11 mouse cellular contexts compared by ENCODE assay signal in the genomic region with DNA sequence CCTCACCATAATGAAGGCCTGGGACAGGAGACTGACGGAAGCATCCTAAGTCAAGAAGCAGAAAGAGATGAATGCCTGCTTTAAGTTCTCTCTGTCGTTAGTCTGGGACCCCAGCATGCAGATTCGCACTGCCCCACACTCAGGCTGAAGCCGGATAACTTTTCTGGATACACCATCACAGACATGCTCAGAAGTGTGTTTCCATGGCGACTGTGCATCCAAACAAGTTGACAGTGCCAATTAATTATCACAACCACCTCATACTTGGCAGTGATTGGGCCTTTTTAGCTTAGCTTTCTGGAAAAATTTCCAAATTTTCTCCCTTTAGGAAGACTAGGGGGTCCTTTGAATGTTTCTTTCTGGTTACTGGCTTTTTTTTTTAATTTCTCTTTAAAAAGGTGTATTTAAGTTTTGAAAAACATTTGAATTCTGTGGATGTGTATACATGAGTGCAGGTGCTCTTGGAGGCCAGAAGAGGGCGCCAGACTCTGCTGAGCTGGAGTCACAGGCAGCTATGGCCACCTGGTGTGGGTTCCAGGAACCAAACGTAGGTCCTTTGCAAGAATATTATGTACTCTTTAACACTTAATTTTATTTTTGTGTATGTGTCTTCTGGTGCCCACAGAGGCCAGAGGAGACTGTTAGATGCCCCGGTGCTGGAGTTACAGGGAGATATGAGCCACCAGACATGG. TPM values are rescaled to one million over a fixed set of nuclear protein-coding genes. Genes with fewer than 3 reads are reported as not detected.
A peak's percentile ranks its signal among the peaks of the same experiment; 100 is the strongest.
DNase-seq lines count a peak whose midpoint lies in the region; ATAC-seq and TF ChIP-seq lines count a peak whose summit lies in the region.
"Had no signal": no experiment of that assay in that cellular context is flagged by ENCODE, and none has a peak within 500 bp of the region (broad histone marks: within the 10 kb centered on the region; RNA-seq: fewer than 3 reads in every experiment).

No protein-coding gene starts in this region.

- H3K4me2 ChIP-seq in hindbrain, embryonic 14.5 days (replicated peaks) = no peak overlapping the region
- H3K4me2 ChIP-seq: kidney, embryonic 15.5 days had no signal

- no peak for TF ChIP-seq EP300 in ES-Bruce4 (IDR thresholded peaks at IDR 0.05; ENCODE audit: insufficient read depth, low read depth, low read length)

- 45% methylated on average over 8 of the region's 8 CpGs for WGBS in hindbrain, embryonic 14.5 days

- no peak overlapping the region for H3K27ac ChIP-seq in layer of hippocampus, adult 2 months
- H3K27ac ChIP-seq in ES-Bruce4 (ENCODE audit: insufficient read depth, low read length) = no peak overlapping the region
- H3K27ac ChIP-seq in hindbrain, embryonic 14.5 days = peak overlapping the region; percentile 72
- H3K27ac ChIP-seq: kidney, embryonic 15.5 days had no signal

- no peak overlapping the region for H3K9ac ChIP-seq in ES-Bruce4 (ENCODE audit: low read depth, poor library complexity, severe bottlenecking)
- H3K9ac ChIP-seq in hindbrain, embryonic 14.5 days = no peak overlapping the region
- H3K9ac ChIP-seq: kidney, embryonic 15.5 days had no signal

- no peaks in the 10 kb centered on the region for H3K4me1 ChIP-seq in ES-Bruce4 (ENCODE audit: control insufficient read depth, insufficient read depth, low read length)
- peaks cover 16% of the 10 kb centered on the region; the same call in 1 of the 2 replicates for H3K4me1 ChIP-seq in hindbrain, embryonic 14.5 days (replicated peaks; ENCODE audit: control insufficient read depth, insufficient read depth, low read length)

- no peaks in the 10 kb centered on the region for H3K9me3 ChIP-seq in ES-Bruce4 (replicated peaks; ENCODE audit: control insufficient read depth, insufficient read depth, low read length, poor library complexity, severe bottlenecking)
- 0 out of 2 replicates have a peak, but pooled peaks cover 4% of the 10 kb centered on the region for H3K9me3 ChIP-seq in hindbrain, embryonic 14.5 days (ENCODE audit: control insufficient read depth, low read length)
- H3K9me3 ChIP-seq: kidney, embryonic 15.5 days had no signal

- no peak for ATAC-seq in hindbrain, embryonic 14.5 days (ENCODE audit: low FRiP score)

- TF ChIP-seq CTCF in layer of hippocampus, adult 2 months (conservative IDR thresholded peaks at IDR 0.05) = peak; percentile 69
- TF ChIP-seq CTCF in ES-Bruce4 (IDR thresholded peaks at IDR 0.05; ENCODE audit: low read depth, low read length) = peak; percentile 93

- H3K4me3 ChIP-seq in layer of hippocampus, adult 2 months = no peak overlapping the region
- no peak overlapping the region for H3K4me3 ChIP-seq in ES-Bruce4 (ENCODE audit: low read depth, low read length)
- H3K4me3 ChIP-seq in hindbrain, embryonic 14.5 days (replicated peaks; ENCODE audit: low read length) = no peak overlapping the region
- H3K4me3 ChIP-seq: erythroblast, embryonic 14.5 days; kidney, embryonic 15.5 days had no signal

- H3K36me3 ChIP-seq in ES-Bruce4 (ENCODE audit: control insufficient read depth, insufficient read depth, low read length, poor library complexity, severe bottlenecking) = no peaks in the 10 kb centered on the region
- H3K36me3 ChIP-seq in hindbrain, embryonic 14.5 days (replicated peaks; ENCODE audit: control insufficient read depth, insufficient read depth) = no peaks in the 10 kb centered on the region
- H3K36me3 ChIP-seq: kidney, embryonic 15.5 days had no signal

- no peak for TF ChIP-seq POLR2A in ES-Bruce4 (IDR thresholded peaks at IDR 0.05; ENCODE audit: insufficient read depth, low read length)

- DNase-seq in layer of hippocampus, adult 2 months (ENCODE audit: low spot score in 2 of 2) = no peak
- DNase-seq in layer of hippocampus, postnatal 36 days = no peak
- peak; percentile 17 for DNase-seq in 3T3-L1 (ENCODE audit: low read depth, low spot score)
- no peak for DNase-seq in hindbrain, embryonic 14.5 days (ENCODE audit: low spot score)
- no peak for DNase-seq in urinary bladder, postnatal 25 days (ENCODE audit: low spot score)
- no peak for DNase-seq in ovary, postnatal 10 days (ENCODE audit: low spot score)
- DNase-seq: cerebellum, adult 11 months; left cerebral cortex, postnatal 4 days had no signal

- H3K27me3 ChIP-seq in ES-Bruce4 (ENCODE audit: control insufficient read depth, insufficient read depth, low read length, poor library complexity, severe bottlenecking) = no peaks in the 10 kb centered on the region
- H3K27me3 ChIP-seq in hindbrain, embryonic 14.5 days (ENCODE audit: control insufficient read depth, insufficient read depth, low read length) = no peaks in the 10 kb centered on the region
- H3K27me3 ChIP-seq: kidney, embryonic 15.5 days had no signal

RNA-seq across cellular contexts. Expression of a gene that starts 12.3 kb away (rescaled TPM):
- total RNA-seq in layer of hippocampus, adult 2 months (2021) = not detected
- not detected for total RNA-seq in layer of hippocampus, postnatal 36 days (2021)
- not detected in 2 replicates for polyA plus RNA-seq in ES-Bruce4 (2011; ENCODE audit: insufficient read depth, insufficient read length, low read depth, missing spikeins)
- polyA plus RNA-seq in hindbrain, embryonic 14.5 days (2014; fragmentation: Nextera tagmentation; extraction: Ambion mirVana) = 0.37 TPM in 1 of 2 replicates, not detected in the other
- total RNA-seq: left cerebral cortex, postnatal 4 days had no signal
- polyA plus RNA-seq: erythroblast, embryonic 14.5 days had no signal
